Mouse (Mus musculus) liver, embryonic 14.5 days (tissue): ENCODE measurements around the gene Bfsp2. TPM values are rescaled to one million over a fixed set of nuclear protein-coding genes. Genes with fewer than 3 reads are reported as not detected.

Experiments
- ATAC-seq: fragments of 200-750 bp; cut with Nextera tagmentation; 2 replicates; pipeline ENCODE4 v1.8.0; 2017; ENCODE audit warnings: moderate number of reproducible peaks, mild to moderate bottlenecking, moderate library complexity; ENCODE audit not compliant: insufficient read depth
- DNase-seq, 3 experiments: peaks; one replicate each; pipeline ENCODE4 v3.0.0-alpha.2; 2012 to 2013; ENCODE audit warnings: low read depth in 3 of 3, low spot score in 3 of 3
- H3K27ac ChIP-seq: fragments of 300-500 bp; sonication (generic); 2 replicates; pipeline ENCODE4 v1.5.1; 2014; ENCODE audit warnings: moderate library complexity, mild to moderate bottlenecking, control low read depth, inconsistent platforms
- H3K27me3 ChIP-seq: fragments of 300-500 bp; sonication (generic); 2 replicates; pipeline ENCODE4 v1.6.1; 2014; ENCODE audit warnings: mild to moderate bottlenecking, low read length, moderate library complexity; ENCODE audit not compliant: control insufficient read depth, insufficient read depth
- H3K36me3 ChIP-seq: fragments of 300-500 bp; sonication (generic); replicated peaks from 2 replicates; pipeline ENCODE4 v1.6.1; 2014; ENCODE audit warnings: low read depth; ENCODE audit not compliant: control insufficient read depth, insufficient read depth
- H3K4me1 ChIP-seq, 2 experiments: fragments of 200-500 bp in 1 of 2; fragments of 300-500 bp in 1 of 2; sonication (generic) in 1 of 2; replicated peaks; 2 replicates each; pipeline ENCODE4 v1.6.1; 2012 to 2014; ENCODE audit warnings: antibody characterized with exemption in 1 of 2, inconsistent platforms in 1 of 2, low read length in 1 of 2; ENCODE audit not compliant: control insufficient read depth in 2 of 2, insufficient read depth in 2 of 2
- H3K4me2 ChIP-seq: fragments of 300-500 bp; sonication (generic); 2 replicates; pipeline ENCODE4 v1.6.1; 2014; ENCODE audit warnings: low read depth, mild to moderate bottlenecking, control low read depth, moderate library complexity
- H3K4me3 ChIP-seq, 2 experiments: fragments of 200-500 bp in 1 of 2; fragments of 300-500 bp in 1 of 2; sonication (generic) in 1 of 2; 2 replicates each; pipeline ENCODE4 v1.5.1; 2012 to 2014; ENCODE audit warnings: low read depth in 2 of 2, low read length in 2 of 2, mild to moderate bottlenecking in 2 of 2, control low read depth in 1 of 2, inconsistent platforms in 1 of 2, moderate library complexity in 1 of 2; ENCODE audit not compliant: insufficient read depth in 1 of 2
- H3K9ac ChIP-seq: fragments of 300-500 bp; sonication (generic); replicated peaks from 2 replicates; pipeline ENCODE4 v1.6.1; 2014; ENCODE audit warnings: mild to moderate bottlenecking, control low read depth, moderate library complexity
- H3K9me3 ChIP-seq: fragments of 300-500 bp; sonication (generic); 2 replicates; pipeline ENCODE4 v1.6.1; 2016; ENCODE audit warnings: low read length, mixed read lengths; ENCODE audit not compliant: control insufficient read depth
- CTCF ChIP-seq: IDR thresholded peaks from 2 replicates; pipeline ENCODE4 v1.5.1; 2016; ENCODE audit warnings: antibody characterized with exemption, low read depth, control low read depth
- EP300 ChIP-seq: IDR thresholded peaks from 2 replicates; pipeline ENCODE4 v1.6.1; 2016; ENCODE audit warnings: antibody characterized with exemption, low read depth
- WGBS: fragments of 180-500 bp; shearing (Covaris S2); extraction: QIAGEN DNeasy Blood & Tissue Kit; methylation state at CpG from one replicate; pipeline ENCODE4 v1.1.7; 2014; ENCODE audit not compliant: insufficient replicate concordance; 5-methylcytosine and 5-hydroxymethylcytosine counted together
- polyA plus RNA-seq, 2 experiments: library from polyadenylated mRNA; depleted of rRNA in 1 of 2; stranded (reverse) in 1 of 2; unstranded in 1 of 2; fragments of >200 nt; fragmentation: Nextera tagmentation in 1 of 2; extraction: Ambion mirVana in 1 of 2; gene quantifications; 2 replicates each; pipeline versions ENCODE4 v1.2.1 to v1.2.3; 2012 to 2014

The Bfsp2 gene
- polyA plus RNA-seq, 2 experiments = 0.73 to 1.0 TPM

GRCm38 (mm10) chr9:103495391-103495790 is 15.2 kb upstream of the Bfsp2 start:
- H3K4me3 ChIP-seq = no peak overlapping the region
- no peak overlapping the region for H3K9ac ChIP-seq
- no peak for DNase-seq
- ATAC-seq = no peak
- 69% methylated on average over 11 of the region's 11 CpGs for WGBS
- no peaks in the 10 kb centered on the region for H3K4me1 ChIP-seq
- H3K36me3 ChIP-seq = no peaks in the 10 kb centered on the region
- H3K27me3 ChIP-seq = no peaks in the 10 kb centered on the region
- H3K9me3 ChIP-seq = no peaks in the 10 kb centered on the region
- H3K27ac ChIP-seq = no peak overlapping the region
- no peak for TF ChIP-seq CTCF
- H3K4me2 ChIP-seq = no peak overlapping the region

GRCm38 (mm10) chr9:103494346-103495020 is 14.3 kb upstream of the Bfsp2 start:
- no peaks in the 10 kb centered on the region for H3K9me3 ChIP-seq
- H3K27ac ChIP-seq = no peak overlapping the region
- 43% methylated on average over 7 of the region's 7 CpGs for WGBS
- peak; percentile 79 for TF ChIP-seq CTCF
- no peak for TF ChIP-seq EP300
- DNase-seq (peak in 1 of 3 experiments; percentile 15), ATAC-seq (no peak)
- no peaks in the 10 kb centered on the region; a peak in 1 of 4 replicates for H3K4me1 ChIP-seq
- H3K9ac ChIP-seq = no peak overlapping the region
- no peak overlapping the region for H3K4me2 ChIP-seq
- H3K27me3 ChIP-seq = no peaks in the 10 kb centered on the region
- no peaks in the 10 kb centered on the region for H3K36me3 ChIP-seq
- no peak overlapping the region for H3K4me3 ChIP-seq

DNA sequence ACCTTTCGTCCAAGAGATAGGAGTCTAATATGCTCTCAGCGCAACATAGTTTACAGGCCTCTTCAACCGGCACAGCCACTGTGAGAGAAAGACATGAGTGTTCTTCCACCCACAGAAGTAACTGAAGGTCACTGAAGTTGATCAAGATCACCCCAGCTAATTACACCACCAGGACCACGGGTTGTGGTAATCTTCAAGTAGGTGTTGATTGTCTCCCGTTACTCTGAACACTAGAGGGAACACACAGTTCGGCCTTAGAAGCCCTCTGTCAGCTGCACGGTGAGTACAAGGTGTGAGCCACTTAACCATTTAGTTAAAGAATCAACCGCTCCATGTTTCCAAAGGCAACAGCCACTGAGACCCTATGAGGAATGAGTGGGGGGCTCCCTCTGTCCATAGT is 11.8 kb upstream of the Bfsp2 start:
- WGBS = 68% methylated on average over 8 of the region's 8 CpGs
- no peak for ATAC-seq

GRCm38 (mm10) chr9:103490439-103490838 is 10.2 kb upstream of the Bfsp2 start:
- peak; percentile 32; the same call in 1 of the 2 replicates for ATAC-seq
- no peak overlapping the region for H3K9ac ChIP-seq
- WGBS = 11% methylated on average over 2 of the region's 2 CpGs
- H3K36me3 ChIP-seq = no peaks in the 10 kb centered on the region
- no peak for TF ChIP-seq EP300
- peak; percentile 95 for TF ChIP-seq CTCF
- peak in 1 of 3 experiments; percentile 15 for DNase-seq
- peaks cover 0 to 3% of the 10 kb centered on the region in 2 experiments; a peak in 2 of 4 replicates for H3K4me1 ChIP-seq
- H3K4me3 ChIP-seq = no peak overlapping the region
- H3K9me3 ChIP-seq = no peaks in the 10 kb centered on the region
- no peak overlapping the region for H3K4me2 ChIP-seq
- no peak overlapping the region for H3K27ac ChIP-seq
- no peaks in the 10 kb centered on the region for H3K27me3 ChIP-seq

More for the DNA sequence above, 11.8 kb upstream of the Bfsp2 start:
- H3K9ac ChIP-seq = no peak overlapping the region
- no peak overlapping the region for H3K4me2 ChIP-seq
- no peaks in the 10 kb centered on the region; a peak in 1 of 4 replicates for H3K4me1 ChIP-seq
- no peak overlapping the region for H3K27ac ChIP-seq
- H3K9me3 ChIP-seq = no peaks in the 10 kb centered on the region
- TF ChIP-seq EP300 (no peak), CTCF (no peak)
- DNase-seq = no peak
- H3K36me3 ChIP-seq = no peaks in the 10 kb centered on the region
- no peaks in the 10 kb centered on the region for H3K27me3 ChIP-seq
- H3K4me3 ChIP-seq = no peak overlapping the region

GRCm38 (mm10) chr9:103489883-103490282 is 9.7 kb upstream of the Bfsp2 start:
- no peaks in the 10 kb centered on the region for H3K9me3 ChIP-seq
- peaks cover 0 to 3% of the 10 kb centered on the region in 2 experiments; a peak in 2 of 4 replicates for H3K4me1 ChIP-seq
- ATAC-seq (no peak), DNase-seq (no peak)
- 40% methylated on average over 4 of the region's 4 CpGs for WGBS
- H3K4me2 ChIP-seq = no peak overlapping the region
- TF ChIP-seq CTCF = no peak
- TF ChIP-seq EP300 = no peak
- H3K4me3 ChIP-seq = no peak overlapping the region
- no peak overlapping the region for H3K9ac ChIP-seq
- no peaks in the 10 kb centered on the region for H3K36me3 ChIP-seq
- H3K27me3 ChIP-seq = no peaks in the 10 kb centered on the region
- no peak overlapping the region for H3K27ac ChIP-seq
